Mouse (Mus musculus) myocyte (in vitro differentiated cells): ENCODE results near the gene Rab30.

Experiments
- CEBPB ChIP-seq: IDR thresholded peaks from 2 replicates; pipeline ENCODE4 v1.6.1; 2011; ENCODE audit warnings: mild to moderate bottlenecking, moderate library complexity; ENCODE audit not compliant: poor library complexity, insufficient read depth, severe bottlenecking
- E2F4 ChIP-seq: IDR thresholded peaks from one replicate; pipeline ENCODE4 v1.6.1; 2011; ENCODE audit warnings: mild to moderate bottlenecking, control low read depth, moderate library complexity; ENCODE audit not compliant: insufficient read depth
- MAX ChIP-seq: IDR thresholded peaks from one replicate; pipeline ENCODE4 v1.6.1; 2011; ENCODE audit warnings: low read depth, mild to moderate bottlenecking, control low read depth
- MYOG ChIP-seq, 3 experiments: IDR thresholded peaks; one replicate each; pipeline ENCODE4 v1.6.1; 2011; ENCODE audit warnings: control low read depth in 2 of 3, low read depth in 2 of 3, mild to moderate bottlenecking in 2 of 3; ENCODE audit not compliant: insufficient read length in 2 of 3, control insufficient read depth in 1 of 3, insufficient read depth in 1 of 3
- POLR2A ChIP-seq: IDR thresholded peaks from one replicate; pipeline ENCODE4 v1.6.1; 2011; ENCODE audit warnings: low read depth, mild to moderate bottlenecking, control low read depth, moderate library complexity; ENCODE audit not compliant: insufficient read length
- POLR2AphosphoS2 ChIP-seq: IDR thresholded peaks from one replicate; pipeline ENCODE4 v1.6.1; 2011; ENCODE audit warnings: low read depth, control low read depth; ENCODE audit not compliant: insufficient read length
- SRF ChIP-seq: IDR thresholded peaks from one replicate; pipeline ENCODE4 v1.6.1; 2011; ENCODE audit warnings: low read depth; ENCODE audit not compliant: control insufficient read depth, insufficient read length
- TCF12 ChIP-seq: IDR thresholded peaks from one replicate; pipeline ENCODE4 v1.6.1; 2011; ENCODE audit warnings: mild to moderate bottlenecking, control low read depth; ENCODE audit not compliant: poor library complexity, insufficient read depth, severe bottlenecking
- TCF3 ChIP-seq: IDR thresholded peaks from one replicate; pipeline ENCODE4 v1.6.1; 2011; ENCODE audit warnings: low read depth, control low read depth; ENCODE audit not compliant: insufficient read length
- USF1 ChIP-seq: IDR thresholded peaks from one replicate; pipeline ENCODE4 v1.6.1; 2011; ENCODE audit warnings: low read depth, mild to moderate bottlenecking, control low read depth, moderate library complexity

DNA sequence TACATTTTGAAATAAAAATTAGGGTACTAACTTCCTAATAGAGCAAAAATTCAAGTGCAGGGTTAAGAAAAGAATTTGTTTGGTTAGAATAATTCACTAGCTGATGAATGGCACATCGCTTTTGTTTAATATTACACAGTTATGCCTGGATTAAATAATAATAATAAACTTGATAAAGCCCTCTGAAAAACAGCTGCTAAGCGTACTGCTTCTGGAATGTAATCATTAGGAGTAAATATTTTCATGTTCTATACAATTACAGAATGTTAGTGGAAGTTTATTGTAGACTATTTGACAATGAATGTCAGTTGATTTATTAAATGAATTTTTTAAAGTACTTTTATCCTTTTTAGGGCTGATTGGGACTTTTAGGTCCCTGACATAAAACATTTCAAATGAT is 100.9 kb downstream of the Rab30 start:
- TF ChIP-seq MYOG (IDR thresholded peaks at IDR 0.05; ENCODE audit: control insufficient read depth in 1 of 3, insufficient read depth in 1 of 3, insufficient read length in 2 of 3, low read depth in 2 of 3): no peak
- TF ChIP-seq POLR2A: no peak
- no peak for TF ChIP-seq TCF3
- no peak for TF ChIP-seq TCF12
- no peak for TF ChIP-seq USF1
- TF ChIP-seq CEBPB: no peak
- no peak for TF ChIP-seq MAX
- TF ChIP-seq POLR2AphosphoS2: no peak
- TF ChIP-seq E2F4: no peak
- no peak for TF ChIP-seq SRF
